Mouse (Mus musculus) lung, embryonic 14.5 days (tissue): ENCODE measurements around the gene Mest. TPM values are rescaled to one million over a fixed set of nuclear protein-coding genes. Genes with fewer than 3 reads are reported as not detected.
A peak's percentile ranks its signal among the peaks of the same experiment; 100 is the strongest.

ENCODE experiments used
- ATAC-seq: fragments of 200-750 bp; cut with Nextera tagmentation; 2 replicates; pipeline ENCODE4 v1.8.0; 2017; ENCODE audit warnings: mild to moderate bottlenecking, moderate TSS enrichment, moderate library complexity; ENCODE audit not compliant: insufficient read depth
- DNase-seq: peaks from one replicate; pipeline ENCODE4 v3.0.0-alpha.2; 2015
- H3K27ac ChIP-seq: fragments of 300-500 bp; sonication (generic); 2 replicates; pipeline ENCODE4 v1.5.1; 2014; ENCODE audit warnings: low read depth, mild to moderate bottlenecking, moderate library complexity
- H3K27me3 ChIP-seq: fragments of 300-500 bp; sonication (generic); 2 replicates; pipeline ENCODE4 v1.6.1; 2014; ENCODE audit warnings: low read length, control low read depth; ENCODE audit not compliant: insufficient read depth
- H3K36me3 ChIP-seq: fragments of 300-500 bp; sonication (generic); 2 replicates; pipeline ENCODE4 v1.6.1; 2014; ENCODE audit warnings: control low read depth; ENCODE audit not compliant: insufficient read depth
- H3K4me1 ChIP-seq: fragments of 300-500 bp; sonication (generic); 2 replicates; pipeline ENCODE4 v1.6.1; 2014; ENCODE audit warnings: antibody characterized with exemption, control low read depth; ENCODE audit not compliant: insufficient read depth
- H3K4me2 ChIP-seq: fragments of 300-500 bp; sonication (generic); 2 replicates; pipeline ENCODE4 v1.6.1; 2014; ENCODE audit warnings: mild to moderate bottlenecking
- H3K4me3 ChIP-seq: fragments of 300-500 bp; sonication (generic); 2 replicates; pipeline ENCODE4 v1.5.1; 2014; ENCODE audit warnings: low read depth, low read length
- H3K9ac ChIP-seq: fragments of 300-500 bp; sonication (generic); 2 replicates; pipeline ENCODE4 v1.6.1; 2014
- H3K9me3 ChIP-seq: fragments of 300-500 bp; sonication (generic); 2 replicates; pipeline ENCODE4 v1.6.1; 2016; ENCODE audit warnings: low read depth, low read length, control low read depth
- CTCF ChIP-seq: IDR thresholded peaks from 2 replicates; pipeline ENCODE4 v1.5.1; 2016; ENCODE audit warnings: antibody characterized with exemption, low read depth
- WGBS: fragments of 180-500 bp; shearing (Covaris S2); extraction: QIAGEN DNeasy Blood & Tissue Kit; methylation state at CpG from one replicate; pipeline ENCODE4 v1.1.7; 2014; 5-methylcytosine and 5-hydroxymethylcytosine counted together
- polyA plus RNA-seq: library from polyadenylated mRNA; unstranded; fragments of >200 nt; fragmentation: Nextera tagmentation; extraction: Ambion mirVana; gene quantifications from 2 replicates; pipeline ENCODE4 v1.2.1, GENCODE M21; 2014

The Mest gene
- 1,596 and 1,677 TPM in 2 replicates for polyA plus RNA-seq

DNA sequence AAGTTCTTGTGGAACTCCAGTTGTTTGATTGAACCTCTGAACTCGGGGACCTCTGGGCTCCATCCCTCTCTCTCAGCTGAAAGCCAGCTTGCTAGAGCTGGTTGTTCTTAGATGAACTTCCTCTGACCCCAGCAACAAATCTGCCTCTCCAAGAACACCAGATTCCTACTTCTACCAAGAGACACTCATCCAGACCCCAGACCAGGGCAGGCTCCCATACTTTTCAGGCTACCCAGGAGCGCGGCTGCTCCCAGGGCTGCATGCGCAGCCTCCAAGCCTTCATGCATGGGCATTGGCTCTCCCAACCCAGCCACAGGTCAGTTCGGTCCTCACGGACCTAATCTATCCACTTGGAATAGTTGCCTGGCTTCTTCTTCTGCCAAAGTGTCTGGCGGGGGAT, at the start of gene Mest:
Gene Mest, plus strand, starts transcription at position 217 of the 400 bp plus-strand sequence.
- DNase-seq (no peak), ATAC-seq (no peak)
- no peak within 1 kb of the TSS for H3K9ac ChIP-seq
- H3K36me3 ChIP-seq: no peaks in the 10 kb centered on the region
- H3K27ac ChIP-seq: no peak within 1 kb of the TSS
- H3K4me1 ChIP-seq: peaks cover 8% of the 10 kb centered on the region
- WGBS: 53% methylated on average over 7 of the region's 7 CpGs
- no peak for TF ChIP-seq CTCF
- H3K9me3 ChIP-seq: no peaks in the 10 kb centered on the region
- no peak within 1 kb of the TSS for H3K4me3 ChIP-seq
- H3K4me2 ChIP-seq: no peak within 1 kb of the TSS
- H3K27me3 ChIP-seq: no peaks in the 10 kb centered on the region

DNA sequence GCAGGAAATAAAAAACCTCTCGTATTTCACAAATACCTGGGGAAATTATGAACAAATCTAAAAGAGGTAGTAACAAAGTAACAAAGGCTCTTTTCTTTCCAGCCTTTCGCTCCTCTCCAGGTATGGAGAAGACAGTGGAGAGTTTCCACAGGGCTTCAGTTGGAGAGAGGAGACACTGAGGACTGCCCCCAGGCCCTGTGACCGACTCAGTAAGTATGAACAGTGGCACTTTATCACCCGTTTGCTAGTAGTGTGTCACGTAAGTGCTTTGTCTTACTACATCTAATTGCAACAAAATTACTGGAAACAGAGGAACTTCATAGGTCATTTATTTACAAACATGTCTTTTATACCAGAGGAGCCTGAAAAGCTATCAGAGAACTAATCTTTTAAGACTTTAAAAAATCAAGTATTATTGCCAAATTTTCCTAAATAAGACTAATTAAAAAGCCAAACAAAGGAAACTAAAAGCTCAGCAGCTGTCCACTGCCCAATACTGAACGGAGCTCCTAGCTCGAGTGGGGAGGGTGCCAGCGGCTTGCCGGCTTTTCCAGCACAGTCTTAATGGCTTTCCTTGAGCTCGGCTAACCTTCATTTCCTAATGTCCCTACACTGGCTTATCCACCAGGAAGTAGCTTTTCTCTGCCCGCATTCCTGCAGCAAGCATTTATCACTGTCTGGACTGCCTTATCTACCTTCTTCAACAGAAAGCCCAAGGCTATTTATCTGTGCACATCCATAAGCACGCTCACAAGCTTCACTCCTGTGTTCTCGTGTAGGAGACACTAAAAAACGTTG, 49.4 kb upstream of the Mest start:
- H3K27ac ChIP-seq: peak overlapping the region; percentile 89
- 14% methylated on average over 14 of the region's 14 CpGs for WGBS
- DNase-seq (peak; percentile 81), ATAC-seq (peak; percentile 78)
- TF ChIP-seq CTCF: no peak
- H3K4me3 ChIP-seq: no peak overlapping the region
- peaks cover 28% of the 10 kb centered on the region for H3K4me1 ChIP-seq
- H3K36me3 ChIP-seq: no peaks in the 10 kb centered on the region
- 0 out of 2 replicates have a peak overlapping the region, but pooled peaks have one; percentile 7 for H3K9ac ChIP-seq
- H3K9me3 ChIP-seq: no peaks in the 10 kb centered on the region
- H3K4me2 ChIP-seq: peak overlapping the region; percentile 49
- H3K27me3 ChIP-seq: no peaks in the 10 kb centered on the region

DNA sequence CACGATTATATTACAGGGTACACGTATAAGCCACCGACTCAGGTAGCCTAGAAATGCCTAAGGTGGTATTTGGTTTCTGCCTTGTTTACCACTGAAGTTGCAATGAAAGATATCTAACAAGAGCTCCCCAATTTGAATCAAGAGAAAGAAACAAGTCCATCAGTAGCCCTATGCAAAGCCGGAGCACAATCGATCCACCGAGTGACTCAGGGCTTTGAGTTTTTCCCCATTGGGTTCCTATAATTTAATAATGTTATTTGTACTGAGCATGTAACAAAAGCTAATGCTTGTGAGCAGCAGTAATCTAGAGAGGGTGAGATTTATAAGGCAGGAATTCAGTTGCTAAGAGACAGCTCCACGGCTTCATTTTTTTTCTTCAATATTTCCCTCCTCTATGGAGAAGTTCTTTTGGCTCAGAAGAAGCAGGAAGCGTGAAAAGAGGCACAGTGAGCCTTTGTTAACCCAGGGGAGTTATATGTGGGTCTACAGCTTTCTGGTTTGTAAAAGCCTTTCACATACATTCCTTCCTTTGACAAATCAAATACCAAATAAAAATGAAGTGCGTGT, 48.5 kb upstream of the Mest start:
- Histone ChIP-seq H3K27me3 (no peaks in the 10 kb centered on the region), H3K4me3 (no peak overlapping the region), H3K4me1 (peaks cover 35% of the 10 kb centered on the region), H3K27ac (peak overlapping the region; percentile 89), H3K4me2 (peak overlapping the region; percentile 49), H3K36me3 (no peaks in the 10 kb centered on the region), H3K9ac (peak overlapping the region; percentile 30; the same call in 1 of the 2 replicates), H3K9me3 (no peaks in the 10 kb centered on the region)
- DNase-seq: peak; percentile 81
- WGBS: 28% methylated on average over 9 of the region's 9 CpGs
- TF ChIP-seq CTCF: no peak
- peak; percentile 74 for ATAC-seq

DNA sequence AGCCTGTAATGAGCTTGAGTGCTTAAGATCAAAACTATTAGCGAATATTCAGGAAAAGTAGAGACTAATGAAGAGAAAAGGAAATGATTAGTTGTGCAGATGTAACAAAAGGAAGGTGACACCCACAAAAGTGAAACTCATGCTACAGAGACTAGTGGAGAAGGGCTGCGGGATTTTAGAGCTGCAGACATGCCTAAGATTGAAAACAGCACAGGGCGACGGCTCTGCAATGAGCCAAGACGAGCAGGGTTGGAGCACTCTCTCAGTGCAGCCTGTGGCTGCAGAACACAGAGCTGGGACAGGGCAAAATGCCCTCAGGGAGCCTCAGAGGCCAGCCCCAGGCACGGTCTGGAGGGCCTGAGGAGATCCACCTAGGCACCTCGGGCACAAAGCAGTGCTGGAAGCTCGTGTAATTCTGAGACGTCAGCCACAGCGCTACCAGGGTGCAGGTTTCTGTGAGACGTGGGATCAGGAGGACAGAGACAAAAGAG, 48.0 kb upstream of the Mest start:
- peak overlapping the region; percentile 89 for H3K27ac ChIP-seq
- H3K9me3 ChIP-seq: no peaks in the 10 kb centered on the region
- TF ChIP-seq CTCF: no peak
- peak overlapping the region; percentile 49 for H3K4me2 ChIP-seq
- H3K36me3 ChIP-seq: no peaks in the 10 kb centered on the region
- ATAC-seq (peak; percentile 60), DNase-seq (peak; percentile 61)
- peak overlapping the region; percentile 30 for H3K9ac ChIP-seq
- WGBS: 16% methylated on average over 11 of the region's 11 CpGs
- no peaks in the 10 kb centered on the region for H3K27me3 ChIP-seq
- no peak overlapping the region for H3K4me3 ChIP-seq
- peaks cover 39% of the 10 kb centered on the region for H3K4me1 ChIP-seq

DNA sequence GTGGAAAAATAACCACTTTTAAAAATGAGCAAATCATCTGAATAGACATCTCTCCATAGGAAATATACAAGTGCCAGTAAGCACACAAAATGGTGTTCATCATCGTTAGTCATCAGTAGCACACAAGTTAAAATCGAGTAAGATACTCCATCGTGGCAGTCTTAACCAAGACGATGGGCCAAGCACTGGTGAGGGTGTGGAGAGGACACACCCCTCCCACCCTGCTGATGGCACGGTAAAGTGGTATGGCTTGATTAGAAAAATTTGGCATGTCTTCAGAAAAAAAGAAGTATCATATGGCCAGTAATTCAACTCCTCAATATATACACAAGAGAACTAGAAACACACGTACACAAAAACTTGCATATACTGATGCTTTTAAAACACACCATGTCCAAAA, 46.8 kb upstream of the Mest start:
- DNase-seq (no peak), ATAC-seq (no peak)
- H3K4me1 ChIP-seq: peaks cover 39% of the 10 kb centered on the region
- 69% methylated on average over 6 of the region's 6 CpGs for WGBS
- H3K9ac ChIP-seq: no peak overlapping the region
- H3K4me2 ChIP-seq: no peak overlapping the region
- H3K27me3 ChIP-seq: no peaks in the 10 kb centered on the region
- H3K27ac ChIP-seq: no peak overlapping the region
- TF ChIP-seq CTCF: no peak
- H3K36me3 ChIP-seq: no peaks in the 10 kb centered on the region
- H3K9me3 ChIP-seq: no peaks in the 10 kb centered on the region
- no peak overlapping the region for H3K4me3 ChIP-seq

DNA sequence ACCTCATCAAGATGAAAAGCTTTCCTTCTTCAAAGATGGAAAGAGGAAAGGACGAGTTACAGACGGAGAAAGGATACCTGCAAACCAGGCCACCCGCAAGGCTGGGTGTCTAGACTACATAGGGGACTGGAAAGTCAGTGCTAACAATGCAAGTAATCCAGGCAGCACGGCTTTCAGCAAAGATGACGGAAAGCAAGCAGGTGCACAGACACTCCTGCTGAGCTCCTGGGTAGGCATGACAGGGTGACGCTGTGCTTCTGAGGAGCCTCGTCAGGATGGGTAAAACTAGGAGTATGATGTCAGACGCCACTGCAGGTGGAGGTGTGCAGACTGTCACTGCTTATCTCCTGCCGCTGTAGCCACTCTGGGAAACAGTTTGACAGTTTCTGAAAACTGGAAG, 45.8 kb upstream of the Mest start:
- Histone ChIP-seq H3K4me2 (no peak overlapping the region), H3K27ac (no peak overlapping the region), H3K27me3 (no peaks in the 10 kb centered on the region), H3K9me3 (no peaks in the 10 kb centered on the region), H3K4me1 (peaks cover 42% of the 10 kb centered on the region), H3K4me3 (no peak overlapping the region), H3K9ac (no peak overlapping the region), H3K36me3 (no peaks in the 10 kb centered on the region)
- no peak for ATAC-seq
- no peak for TF ChIP-seq CTCF
- WGBS: 60% methylated on average over 9 of the region's 9 CpGs
- no peak for DNase-seq

DNA sequence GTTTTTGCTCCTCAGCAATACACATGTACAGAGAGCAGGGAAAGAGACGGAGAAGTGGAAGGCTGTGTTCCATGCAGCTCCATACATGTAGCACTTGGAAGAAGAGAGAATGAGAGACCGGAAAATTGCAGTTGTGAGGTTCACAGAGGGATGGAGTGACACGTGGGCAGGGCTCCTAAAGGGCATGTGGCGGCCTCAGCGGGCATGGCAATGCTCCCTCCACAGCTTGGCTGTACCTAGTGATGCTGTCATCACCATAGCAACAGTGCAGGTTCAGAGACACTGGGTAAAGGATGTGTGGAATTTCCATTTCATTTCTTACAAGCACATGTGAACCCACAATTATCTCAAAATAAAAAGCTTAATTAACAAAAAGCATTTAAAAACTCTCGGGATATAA, 44.9 kb upstream of the Mest start:
- Histone ChIP-seq H3K27ac (no peak overlapping the region), H3K4me1 (peaks cover 46% of the 10 kb centered on the region), H3K27me3 (no peaks in the 10 kb centered on the region), H3K9ac (no peak overlapping the region), H3K4me2 (no peak overlapping the region), H3K4me3 (no peak overlapping the region), H3K36me3 (no peaks in the 10 kb centered on the region), H3K9me3 (no peaks in the 10 kb centered on the region)
- DNase-seq (no peak), ATAC-seq (no peak)
- WGBS: 76% methylated on average over 6 of the region's 6 CpGs
- TF ChIP-seq CTCF: no peak
